Mouse (Mus musculus) brain, embryonic 14.5 days (tissue): ENCODE data around the gene Prim2. TPM values are rescaled to one million over a fixed set of nuclear protein-coding genes. Genes with fewer than 3 reads are reported as not detected.
A peak's percentile ranks its signal among the peaks of the same experiment; 100 is the strongest.

Experiments used
- DNase-seq: peaks from one replicate; pipeline ENCODE4 v3.0.0-alpha.2; 2011; ENCODE audit warnings: low read depth
- CTCF ChIP-seq: fragments of 200-500 bp; IDR thresholded peaks from 2 replicates; pipeline ENCODE4 v1.5.1; 2012; ENCODE audit warnings: inconsistent platforms, mild to moderate bottlenecking, moderate library complexity, borderline replicate concordance; ENCODE audit not compliant: insufficient read depth, insufficient read length; ENCODE audit errors: extremely low read depth
- POLR2A ChIP-seq: fragments of 200-500 bp; IDR thresholded peaks from 2 replicates; pipeline ENCODE4 v1.6.1; 2012; ENCODE audit warnings: mild to moderate bottlenecking, inconsistent platforms, borderline replicate concordance; ENCODE audit not compliant: poor library complexity, insufficient read depth, insufficient read length, severe bottlenecking; ENCODE audit errors: extremely low read depth
- polyA plus RNA-seq: library from polyadenylated mRNA; depleted of rRNA; stranded (reverse); fragments of >200 nt; gene quantifications from 2 replicates; pipeline ENCODE4 v1.2.3, GENCODE M21; 2012

The Prim2 gene
- polyA plus RNA-seq, 1 experiment: 22.4 TPM

- no peak for DNase-seq
- TF ChIP-seq CTCF (no peak), POLR2A (no peak)
Measured at GRCm38 (mm10) chr1:33574459-33574858, 95.1 kb downstream of the Prim2 start.

GRCm38 (mm10) chr1:33565764-33566401 lies 103.7 kb downstream of the Prim2 start:
- DNase-seq: peak; percentile 23
- TF ChIP-seq CTCF: peak; percentile 42; the same call in 1 of the 2 replicates
- no peak for TF ChIP-seq POLR2A

GRCm38 (mm10) chr1:33564032-33564431 lies 105.6 kb downstream of the Prim2 start:
- TF ChIP-seq POLR2A (no peak), CTCF (no peak)
- DNase-seq: no peak

DNA sequence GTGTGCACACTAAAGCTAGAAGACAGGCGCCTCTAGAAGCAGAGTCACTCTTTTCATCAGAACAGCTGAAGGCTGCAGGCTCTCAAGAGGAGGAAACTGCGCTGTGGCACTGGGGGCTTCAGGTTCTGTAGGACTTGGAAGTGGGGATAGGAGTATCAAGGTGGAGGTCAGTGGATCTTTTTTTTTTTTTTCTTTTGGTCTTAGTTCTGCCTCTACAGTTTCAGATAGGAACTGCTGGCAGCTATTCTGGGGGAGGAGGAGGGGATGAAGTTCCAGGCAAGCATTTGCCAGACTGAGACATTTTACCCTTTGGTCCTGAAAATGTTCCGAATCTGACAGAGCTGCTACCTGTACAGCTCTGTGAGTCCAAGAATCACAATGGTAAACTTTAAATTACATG lies 106.0 kb downstream of the Prim2 start:
- TF ChIP-seq CTCF (no peak), POLR2A (no peak)
- DNase-seq: no peak

GRCm38 (mm10) chr1:33556638-33557037 lies 113.0 kb downstream of the Prim2 start:
- TF ChIP-seq CTCF: no peak
- no peak for TF ChIP-seq POLR2A
- no peak for DNase-seq

DNA sequence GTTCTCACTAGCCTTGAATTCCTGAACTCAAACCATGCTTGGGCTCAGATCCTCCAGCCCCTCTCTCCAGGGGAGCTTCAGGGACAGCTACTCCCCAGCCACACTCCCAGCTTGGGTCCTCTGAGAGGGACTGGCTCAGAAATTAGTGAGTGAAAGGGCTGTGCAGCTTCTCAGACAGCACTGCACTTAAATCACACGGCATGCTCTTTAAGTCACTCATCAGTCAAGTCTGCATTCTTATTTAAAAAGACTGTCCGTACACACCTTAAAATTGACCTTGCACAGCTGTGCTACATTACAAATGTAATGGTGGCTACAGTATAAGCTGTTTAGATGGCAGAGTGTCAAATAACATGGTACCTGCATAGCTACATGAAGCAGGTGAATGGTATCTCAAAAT lies 114.0 kb downstream of the Prim2 start:
- TF ChIP-seq CTCF: no peak
- TF ChIP-seq POLR2A: no peak
- no peak for DNase-seq

DNA sequence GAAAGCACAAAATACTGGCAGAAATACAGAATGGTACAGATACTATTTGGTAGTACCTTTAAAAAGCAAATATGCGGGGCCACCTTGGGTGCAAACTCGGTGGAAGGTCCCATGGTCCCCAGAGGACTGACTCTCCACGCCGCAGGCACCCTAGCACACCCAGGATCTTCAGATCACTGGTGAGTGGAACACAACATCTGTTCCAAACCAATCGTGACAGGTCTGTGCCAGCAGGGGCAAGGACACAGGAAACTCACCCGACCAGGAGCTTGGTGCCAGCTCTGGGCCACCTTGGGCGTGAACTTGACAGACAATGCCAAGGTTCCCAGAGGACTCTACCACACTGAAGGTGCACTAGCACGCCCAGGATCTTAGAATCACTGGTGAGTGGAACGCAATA lies 118.2 kb downstream of the Prim2 start:
- no peak for DNase-seq
- TF ChIP-seq POLR2A (no peak), CTCF (no peak)

GRCm38 (mm10) chr1:33541708-33542107 lies 127.9 kb downstream of the Prim2 start:
- DNase-seq: no peak
- TF ChIP-seq POLR2A: no peak
- no peak for TF ChIP-seq CTCF

GRCm38 (mm10) chr1:33537948-33538347 lies 131.6 kb downstream of the Prim2 start:
- DNase-seq: no peak
- TF ChIP-seq POLR2A: no peak
- no peak for TF ChIP-seq CTCF

DNA sequence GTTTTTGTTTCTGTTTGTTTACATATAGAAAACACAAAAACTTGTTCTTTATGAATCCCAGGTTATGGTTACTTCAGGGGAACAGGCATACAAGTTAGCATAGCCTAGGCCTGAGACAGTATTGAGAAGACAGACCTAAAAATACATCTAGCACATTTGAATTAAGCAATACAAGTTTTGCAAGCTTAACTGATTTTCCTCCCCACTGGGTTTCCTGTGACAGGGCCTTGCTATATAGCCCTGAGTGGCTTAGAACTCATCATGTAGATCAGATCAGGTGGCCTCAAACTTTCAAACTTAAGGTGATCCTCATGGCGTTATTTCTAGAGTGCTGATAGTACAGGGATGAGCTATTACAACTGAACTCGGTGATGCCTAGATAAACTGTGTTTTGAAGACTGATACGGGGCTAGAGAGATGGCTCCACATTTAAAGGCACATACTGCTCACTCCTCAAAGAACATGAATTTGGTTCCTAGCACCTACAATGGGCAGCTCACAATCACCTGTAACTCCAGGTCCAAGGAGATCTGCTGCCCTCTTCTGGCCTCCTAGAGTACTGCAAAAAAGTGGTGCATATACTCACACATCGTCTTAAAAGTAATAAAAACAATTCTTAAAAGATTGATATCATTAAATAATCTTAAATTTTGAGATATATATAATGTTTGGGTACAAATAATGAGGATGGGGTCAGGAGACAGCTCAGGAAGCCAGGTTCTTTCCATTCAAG lies 133.2 kb downstream of the Prim2 start:
- TF ChIP-seq POLR2A: no peak
- peak; percentile 32; the same call in 1 of the 2 replicates for TF ChIP-seq CTCF
- no peak for DNase-seq

GRCm38 (mm10) chr1:33535140-33535686 lies 134.4 kb downstream of the Prim2 start:
- no peak for TF ChIP-seq POLR2A
- no peak for TF ChIP-seq CTCF
- no peak for DNase-seq
